Mouse (Mus musculus) adrenal gland, postnatal 4 days (tissue): ENCODE results near the gene Snx8. TPM values are rescaled to one million over a fixed set of nuclear protein-coding genes. Genes with fewer than 3 reads are reported as not detected.

ENCODE experiments used
- microRNA-seq: library from miRNA; unstranded; fragments of <30 nt; microRNA quantifications from one replicate; pipeline ENCODE4 v1.2.0, GENCODE M21; 2021
- total RNA-seq, 2 experiments: library from RNA; stranded (reverse); gene quantifications; 2 replicates each; pipeline ENCODE4 v1.2.3; 2021

Gene Snx8
- total RNA-seq, 2 experiments from 2014 or later, result 28.0 to 29.5 TPM

Small RNAs within 50 kb of the gene (microRNA-seq; reads per million reads assigned to microRNA genes)
- gene Mir7038, result 0.79 reads per million

Other genes with a start within 250 kb of the Snx8 start
- gene Mad1l1, start 67.7 kb downstream of the Snx8 start, total RNA-seq, result 10 to 100 TPM; 24.2 to 34.4 TPM
- 10 to 100 TPM; 20.5 to 21.2 TPM for gene Nudt1, start 67.6 kb downstream of the Snx8 start, total RNA-seq
- gene Mrm2, start 57.4 kb downstream of the Snx8 start, total RNA-seq, result 10 to 100 TPM; 13.4 to 15.0 TPM
- gene Eif3b, start 30.1 kb upstream of the Snx8 start, total RNA-seq, result 100 to 1,000 TPM; 147 to 157 TPM
- gene Gm4869, start 56.4 kb upstream of the Snx8 start, total RNA-seq, result under 1 TPM; 0.08 to 0.23 TPM
- 10 to 100 TPM; 11.0 to 11.8 TPM for gene Chst12, start 116.3 kb upstream of the Snx8 start, total RNA-seq
- gene Grifin, start 175.8 kb upstream of the Snx8 start, total RNA-seq, result not detected
- gene Lfng, start 218.1 kb upstream of the Snx8 start, total RNA-seq, result 10 to 100 TPM; 23.5 to 24.4 TPM